Mouse (Mus musculus) MEL-GATA-1-ER (cell line): ENCODE data around the gene AI837181.

Experiments
- DNase-seq: peaks from one replicate; pipeline ENCODE4 v3.0.0-alpha.2; 2012; ENCODE audit warnings: low read depth; ENCODE audit errors: extremely low read depth

AI837181 gene

DNA sequence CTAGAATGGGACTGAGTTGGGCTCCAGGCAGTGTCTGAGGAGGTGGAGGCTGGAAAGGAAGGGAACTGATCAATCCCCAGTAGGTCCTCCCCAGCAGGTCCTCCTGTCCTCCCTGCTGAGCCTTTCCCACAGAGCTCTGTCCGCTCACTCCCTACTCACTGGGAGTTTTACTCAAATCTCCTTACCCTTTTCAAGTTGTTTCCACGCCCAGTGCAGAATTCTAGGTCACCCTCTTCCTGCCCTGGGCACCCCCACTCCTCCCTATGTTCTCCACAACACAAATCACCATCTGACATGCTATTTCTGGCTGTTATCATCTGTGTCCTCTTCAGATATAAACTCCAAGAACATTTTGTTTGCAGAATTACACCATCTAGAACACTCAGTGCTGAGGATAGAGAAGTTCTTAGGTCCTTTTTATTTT, 10.4 kb upstream of the AI837181 start:
- DNase-seq: no peak

DNA sequence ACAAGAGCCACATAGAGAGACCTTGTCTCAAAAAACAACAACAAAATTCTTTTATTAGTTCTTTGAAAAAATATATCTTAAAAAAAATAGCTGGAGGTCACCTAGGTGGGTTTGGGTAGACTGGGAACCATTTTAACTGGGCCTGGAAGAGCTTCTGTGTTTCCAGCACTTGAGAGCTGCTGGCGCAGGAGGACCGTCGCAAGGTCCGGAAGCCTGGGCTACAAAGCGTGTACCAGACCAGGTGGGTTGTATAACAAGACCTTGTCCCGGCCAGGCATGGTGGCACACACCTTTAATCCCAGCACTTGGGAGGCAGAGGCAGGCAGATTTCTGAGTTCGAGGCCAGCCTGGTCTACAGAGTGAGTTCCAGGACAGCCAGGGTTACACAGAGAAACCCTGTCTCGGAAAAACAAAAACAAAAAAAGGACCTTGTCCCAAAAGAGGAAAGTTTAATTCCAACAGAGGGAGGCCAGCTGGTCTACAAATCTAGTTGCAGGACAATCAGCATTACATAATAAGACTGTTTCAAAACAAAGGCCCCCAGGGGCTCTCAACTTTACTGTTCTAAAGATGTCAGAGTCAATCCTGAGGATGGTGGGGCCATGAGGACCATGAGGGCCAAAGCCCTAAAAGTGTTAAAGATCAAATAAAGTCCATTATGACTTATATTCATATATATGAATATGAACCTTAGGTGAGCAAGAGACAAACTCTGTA, 6.0 kb upstream of the AI837181 start:
- DNase-seq: no peak

- DNase-seq: no peak
Observed at GRCm38 (mm10) chr19:5419630-5420029, 5.3 kb upstream of the AI837181 start.

GRCm38 (mm10) chr19:5420579-5420978, 4.4 kb upstream of the AI837181 start:
- no peak for DNase-seq

DNA sequence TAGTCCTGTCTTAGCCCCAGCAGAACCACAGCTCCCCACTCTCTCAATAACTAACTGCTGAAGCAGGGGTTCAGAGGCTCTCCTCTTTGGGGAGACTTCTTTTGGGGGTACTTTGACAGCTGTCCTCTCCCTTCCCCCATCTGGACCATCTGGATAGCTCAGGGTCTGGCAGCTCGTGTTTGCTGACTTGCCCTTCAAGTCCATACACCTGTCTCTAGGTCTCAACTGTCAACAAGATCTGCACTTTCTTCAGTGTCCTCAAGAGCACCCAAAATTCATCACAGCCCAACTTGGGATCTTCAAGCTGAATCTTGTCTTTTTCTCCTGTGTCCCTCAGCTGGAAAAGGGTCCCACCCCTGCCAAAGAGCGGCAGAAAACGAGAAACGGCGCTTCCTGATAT, 3.2 kb upstream of the AI837181 start:
- DNase-seq: no peak

GRCm38 (mm10) chr19:5422267-5422666, 2.7 kb upstream of the AI837181 start:
- no peak for DNase-seq

DNA sequence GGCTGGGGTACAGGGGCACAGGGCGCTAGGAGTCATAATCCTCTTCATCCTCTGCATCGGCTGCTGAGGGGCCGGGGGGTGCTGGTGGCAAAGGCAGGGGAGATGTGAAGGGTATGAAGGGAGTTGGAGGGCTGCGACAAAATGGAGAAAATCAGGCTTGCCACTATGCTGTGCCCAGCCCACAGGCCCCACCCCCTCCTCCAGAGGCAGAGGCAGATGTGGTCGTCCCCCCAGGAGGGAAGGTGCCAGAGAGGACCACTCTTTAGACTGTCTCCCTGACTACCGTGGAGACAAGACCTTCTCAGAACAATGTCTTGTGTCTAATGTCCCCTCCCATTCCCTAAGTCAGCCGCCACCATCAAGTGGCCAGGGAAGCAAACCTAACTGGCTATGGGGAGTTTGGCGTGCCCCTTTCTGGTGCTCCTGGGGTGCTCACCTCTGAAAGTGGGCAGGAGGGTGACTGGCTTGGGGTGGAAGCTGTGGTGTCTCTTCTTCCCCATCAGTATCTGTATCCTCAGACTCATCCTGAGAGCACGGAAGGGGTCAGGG, 2.0 kb upstream of the AI837181 start:
- no peak for DNase-seq

DNA sequence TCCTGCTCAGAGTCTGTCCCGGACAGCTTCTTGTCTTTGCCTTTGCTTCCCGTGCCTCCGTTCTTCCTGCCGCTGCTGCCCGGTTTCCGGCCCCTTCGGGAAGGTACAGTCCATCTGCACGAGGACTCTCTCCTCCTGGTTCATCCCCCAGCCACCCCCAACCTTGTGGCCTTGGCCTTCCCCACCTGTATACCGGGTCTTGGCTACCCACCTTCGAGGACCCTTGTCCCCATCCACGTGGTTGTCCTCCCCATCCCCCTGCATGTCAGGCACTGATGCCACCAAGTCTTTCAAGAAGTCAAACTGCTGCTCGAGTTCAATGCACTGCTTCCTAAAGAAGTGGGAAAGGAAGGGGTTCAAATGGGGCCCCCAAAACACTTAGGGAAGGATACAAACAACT, 1.4 kb upstream of the AI837181 start:
- DNase-seq: no peak

DNA sequence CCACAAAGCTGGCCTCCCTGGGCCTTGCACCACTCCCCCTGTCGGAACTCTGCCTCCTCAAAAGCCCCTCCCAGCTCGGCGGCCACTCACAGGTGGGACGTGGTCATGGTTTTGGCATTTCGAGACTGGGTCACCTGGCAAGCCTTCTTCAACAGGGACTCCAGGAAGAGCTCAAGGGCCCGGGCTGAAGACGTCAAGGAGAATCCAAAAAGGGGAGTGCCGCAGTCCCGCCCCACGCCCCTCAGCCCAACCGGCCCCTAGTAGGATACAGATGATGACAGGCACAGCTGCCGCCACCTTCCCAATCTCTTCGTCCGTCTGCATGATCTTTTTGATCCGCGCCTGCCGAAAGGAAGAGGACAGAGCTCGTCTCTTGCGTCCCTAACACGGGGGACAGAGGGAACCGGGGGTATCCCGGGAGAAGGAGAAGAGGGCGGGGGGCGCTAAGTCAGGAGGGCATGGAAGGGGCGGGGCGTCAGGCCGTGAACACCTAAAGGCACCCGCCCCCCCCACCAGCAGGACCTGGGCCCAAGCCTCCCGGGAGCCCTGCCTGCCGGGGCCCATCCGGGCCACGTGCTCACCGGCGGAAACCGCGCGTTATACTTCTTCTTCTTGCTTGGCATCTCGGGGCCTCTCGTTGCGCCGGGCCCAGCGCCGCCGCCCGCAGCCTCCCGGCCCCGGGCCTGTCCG, 707 bp upstream of the AI837181 start:
- DNase-seq: no peak

- DNase-seq: no peak
Observed at GRCm38 (mm10) chr19:5425906-5426565, 1.1 kb downstream of the AI837181 start.

GRCm38 (mm10) chr19:5426640-5427290, 1.8 kb downstream of the AI837181 start:
- DNase-seq: no peak

GRCm38 (mm10) chr19:5428083-5428482, 3.1 kb downstream of the AI837181 start:
- DNase-seq: no peak

DNA sequence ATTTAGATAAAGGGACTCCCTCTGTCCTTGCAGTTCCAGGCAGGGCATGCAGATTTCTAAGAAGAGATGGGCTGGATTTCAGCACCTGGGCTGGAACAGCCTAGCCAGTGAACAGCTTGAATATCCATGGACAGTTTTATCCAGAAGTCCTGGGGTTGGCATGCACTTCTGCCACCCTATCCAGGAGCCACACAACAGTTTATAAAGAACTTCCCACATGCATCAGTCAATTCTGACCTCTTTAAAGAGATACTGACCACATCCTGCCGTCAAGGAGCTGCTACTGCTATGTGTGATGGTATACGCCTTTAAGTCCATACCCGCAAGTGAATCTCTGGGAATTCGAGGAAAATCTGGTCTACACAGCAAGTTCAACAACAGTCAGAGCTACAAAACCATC, 4.3 kb downstream of the AI837181 start:
- DNase-seq: no peak

- no peak for DNase-seq
Observed at GRCm38 (mm10) chr19:5429806-5430205, 4.9 kb downstream of the AI837181 start.

- DNase-seq: no peak
Observed at GRCm38 (mm10) chr19:5430408-5430807, 5.5 kb downstream of the AI837181 start.

GRCm38 (mm10) chr19:5431911-5432464, 7.0 kb downstream of the AI837181 start:
- no peak for DNase-seq

DNA sequence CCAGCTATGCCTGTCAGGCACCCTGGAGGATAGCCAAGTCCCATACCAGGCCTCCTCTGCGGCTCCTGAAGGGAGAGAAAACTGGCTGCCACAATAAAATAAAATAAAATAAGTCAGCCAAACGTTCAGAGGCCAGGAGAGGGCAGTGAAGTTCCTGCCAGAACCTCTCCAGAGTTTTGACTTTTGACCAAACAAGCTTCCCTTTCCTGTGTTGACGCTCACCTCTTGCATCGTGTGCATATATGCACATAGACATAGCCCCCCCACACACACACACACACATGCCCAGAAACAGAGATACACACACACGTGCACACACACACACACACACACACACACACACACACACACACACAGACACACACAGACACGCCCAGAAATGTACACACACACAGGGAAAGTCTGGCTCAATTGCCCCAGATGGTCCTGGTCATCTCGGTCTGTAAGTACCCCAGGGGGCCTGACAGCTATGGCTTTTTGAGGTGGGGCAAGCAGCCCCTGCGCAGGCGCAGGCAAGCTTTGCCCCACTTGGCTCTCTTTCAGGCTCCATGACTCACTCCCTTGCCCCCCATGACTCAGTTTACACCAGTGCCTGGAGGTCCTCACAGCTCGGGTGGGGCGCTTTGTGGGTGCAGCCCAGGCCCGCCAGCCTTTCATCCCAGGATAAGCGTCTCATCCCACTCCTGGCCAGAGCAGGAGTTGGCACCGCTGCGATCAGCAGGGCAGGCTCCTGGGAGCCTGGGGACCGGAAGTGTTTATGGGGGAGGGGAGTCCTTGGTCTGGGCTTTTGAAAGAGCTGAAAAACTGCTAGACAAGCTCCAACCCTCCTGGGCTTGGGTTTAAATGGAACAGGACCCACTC, 8.3 kb downstream of the AI837181 start:
- DNase-seq: no peak

- DNase-seq: no peak
Observed at GRCm38 (mm10) chr19:5433951-5434350, 9.0 kb downstream of the AI837181 start.

DNA sequence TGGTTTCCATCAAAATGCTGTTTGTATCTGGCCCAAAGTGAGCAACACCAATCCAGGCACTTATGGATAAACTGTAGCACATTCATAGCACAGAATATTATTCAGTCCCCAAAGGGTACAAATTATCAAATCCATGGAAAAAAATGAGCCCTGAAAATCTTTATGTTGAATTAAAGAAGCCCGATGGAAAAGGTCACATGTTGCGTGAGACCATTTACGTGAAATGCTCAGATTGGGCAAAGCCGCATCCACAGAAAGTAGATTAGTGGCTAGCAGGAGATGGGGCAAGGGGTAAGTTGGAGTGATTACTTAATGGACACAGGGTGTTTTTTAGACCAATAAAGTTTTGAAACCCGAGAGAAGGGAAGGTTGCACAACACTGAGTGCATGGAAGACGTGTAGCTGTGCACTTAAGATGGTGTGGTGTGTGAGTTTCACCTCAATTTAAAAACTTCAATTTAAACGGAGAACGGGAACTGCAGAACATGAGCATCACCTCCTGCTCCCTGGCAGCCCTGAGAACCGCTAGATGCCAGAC, 19.5 kb downstream of the AI837181 start:
- DNase-seq: no peak

DNA sequence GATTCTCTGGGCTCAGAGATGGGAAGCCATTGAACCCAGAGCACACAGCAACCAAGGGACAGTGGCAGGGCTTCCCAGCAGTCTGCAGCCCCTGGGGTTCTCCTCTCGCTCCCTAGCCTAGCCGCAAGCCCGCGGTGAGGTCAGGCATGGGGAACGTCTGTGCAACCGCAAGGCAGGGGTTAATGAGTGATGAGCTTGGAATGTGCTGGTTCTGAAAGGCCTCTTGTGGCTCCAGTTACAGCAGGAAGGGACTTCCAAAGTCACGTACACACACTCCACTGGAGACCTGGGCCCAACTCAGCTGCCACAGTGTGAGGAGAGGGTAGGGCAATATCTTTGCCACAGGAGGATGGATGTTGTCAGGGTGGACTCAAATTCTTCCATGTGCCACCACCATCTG, 20.0 kb downstream of the AI837181 start:
- no peak for DNase-seq
